Comparison of ENCODE assay signal across 23 mouse cellular contexts in the genomic region with DNA sequence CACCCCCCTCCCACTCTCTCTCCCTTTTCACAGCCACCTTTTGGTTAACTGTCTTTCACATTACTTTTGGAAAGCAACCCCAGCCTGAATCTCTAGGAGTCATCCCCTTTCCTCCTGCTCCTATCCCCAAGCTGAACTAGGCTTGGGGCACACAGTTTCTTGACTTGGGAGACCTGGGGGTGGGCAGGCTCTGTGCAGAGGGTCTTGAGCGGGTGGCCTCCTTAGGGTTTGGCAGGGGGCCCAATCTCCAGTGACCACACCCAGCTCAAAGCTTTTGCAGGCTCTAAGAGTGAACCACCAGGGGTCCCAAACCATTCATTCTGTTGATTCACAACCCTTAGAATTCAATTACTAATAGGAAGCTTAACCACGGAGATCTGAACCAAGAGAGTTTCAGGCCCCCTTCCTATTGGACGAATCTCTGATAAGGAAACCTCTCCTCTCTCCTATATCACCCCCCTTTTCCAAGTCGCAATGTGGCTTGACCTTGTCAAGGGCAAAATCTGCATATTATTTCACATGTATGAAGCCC. TPM values are rescaled to one million over a fixed set of nuclear protein-coding genes. Genes with fewer than 3 reads are reported as not detected.
DNase-seq lines count a peak whose midpoint lies in the region; ATAC-seq lines count a peak whose summit lies in the region.
"Had no signal": no experiment of that assay in that cellular context is flagged by ENCODE, and none has a peak within 500 bp of the region (broad histone marks: within the 10 kb centered on the region; RNA-seq: fewer than 3 reads in every experiment).

No protein-coding gene starts in this region.

- H3K4me1 ChIP-seq in kidney, embryonic 14.5 days (ENCODE audit: control insufficient read depth, insufficient read depth, low read length), result peaks cover 12% of the 10 kb centered on the region
- peaks cover 15% of the 10 kb centered on the region for H3K4me1 ChIP-seq in embryonic facial prominence, embryonic 10.5 days
- H3K4me1 ChIP-seq in limb, embryonic 10.5 days, result peaks cover 50% of the 10 kb centered on the region
- H3K4me1 ChIP-seq in neural tube, embryonic 14.5 days (ENCODE audit: control insufficient read depth, insufficient read depth, low read length), result no peaks in the 10 kb centered on the region; the same call in 1 of the 2 replicates

- peak overlapping the region; percentile 83 for H3K4me2 ChIP-seq in kidney, embryonic 14.5 days (replicated peaks; ENCODE audit: low read depth, low read length)
- H3K4me2 ChIP-seq in neural tube, embryonic 14.5 days (ENCODE audit: low read depth, low read length), result peak overlapping the region; percentile 40; the same call in 1 of the 2 replicates
- H3K4me2 ChIP-seq: hindbrain, embryonic 13.5 days; midbrain, embryonic 12.5 days had no signal

- H3K36me3 ChIP-seq in kidney, embryonic 14.5 days (ENCODE audit: control insufficient read depth, insufficient read depth, low read length), result no peaks in the 10 kb centered on the region
- no peaks in the 10 kb centered on the region for H3K36me3 ChIP-seq in embryonic facial prominence, embryonic 10.5 days (replicated peaks)
- peaks cover 22% of the 10 kb centered on the region for H3K36me3 ChIP-seq in limb, embryonic 10.5 days
- no peaks in the 10 kb centered on the region for H3K36me3 ChIP-seq in neural tube, embryonic 14.5 days (ENCODE audit: control insufficient read depth, insufficient read depth, low read length)
- H3K36me3 ChIP-seq: forebrain, embryonic 10.5 days; hindbrain, embryonic 13.5 days; midbrain, embryonic 12.5 days had no signal

- DNase-seq in kidney, postnatal 36 days, result no peak
- peak; percentile 27 for DNase-seq in embryonic facial prominence, embryonic 10.5 days (ENCODE audit: low spot score)
- DNase-seq in limb, embryonic 10.5 days (ENCODE audit: low spot score), result no peak
- no peak for DNase-seq in lung, adult 18-20 months
- DNase-seq in right cerebral cortex, postnatal 25 days, result no peak
- no peak for DNase-seq in lung, postnatal 25 days (ENCODE audit: low spot score)
- DNase-seq: cerebellum, adult 11 months; heart, adult 18-20 months; layer of hippocampus, postnatal 36 days; left cerebral cortex, postnatal 4 days; lung, adult 2 months had no signal

- no peaks in the 10 kb centered on the region for H3K9me3 ChIP-seq in kidney, embryonic 14.5 days (ENCODE audit: control insufficient read depth, low read length)
- H3K9me3 ChIP-seq in embryonic facial prominence, embryonic 10.5 days, result no peaks in the 10 kb centered on the region
- no peaks in the 10 kb centered on the region for H3K9me3 ChIP-seq in limb, embryonic 10.5 days (replicated peaks)
- H3K9me3 ChIP-seq in neural tube, embryonic 14.5 days (ENCODE audit: control insufficient read depth, low read length), result no peaks in the 10 kb centered on the region
- H3K9me3 ChIP-seq: forebrain, embryonic 10.5 days; hindbrain, embryonic 13.5 days; midbrain, embryonic 12.5 days had no signal

- no peaks in the 10 kb centered on the region; the same call in 1 of the 2 replicates for H3K27me3 ChIP-seq in kidney, embryonic 14.5 days (ENCODE audit: control insufficient read depth, insufficient read depth, low read length)
- peaks cover 100% of the 10 kb centered on the region for H3K27me3 ChIP-seq in embryonic facial prominence, embryonic 10.5 days (replicated peaks; ENCODE audit: low read depth, poor library complexity, severe bottlenecking)
- peaks cover 73% of the 10 kb centered on the region for H3K27me3 ChIP-seq in limb, embryonic 10.5 days (ENCODE audit: low read depth, poor library complexity, severe bottlenecking)
- H3K27me3 ChIP-seq in neural tube, embryonic 14.5 days (ENCODE audit: control insufficient read depth, insufficient read depth, low read length), result peaks cover 29% of the 10 kb centered on the region

- H3K9ac ChIP-seq in kidney, embryonic 14.5 days (ENCODE audit: low read depth, low read length), result peak overlapping the region; percentile 89
- no peak overlapping the region for H3K9ac ChIP-seq in neural tube, embryonic 14.5 days (replicated peaks; ENCODE audit: low read depth, low read length)
- H3K9ac ChIP-seq: hindbrain, embryonic 13.5 days; midbrain, embryonic 12.5 days had no signal

- H3K4me3 ChIP-seq in kidney, embryonic 14.5 days (ENCODE audit: low read length), result peak overlapping the region; percentile 75
- no peak overlapping the region for H3K4me3 ChIP-seq in embryonic facial prominence, embryonic 10.5 days
- H3K4me3 ChIP-seq in limb, embryonic 10.5 days, result peak overlapping the region; percentile 90
- H3K4me3 ChIP-seq in neural tube, embryonic 14.5 days (ENCODE audit: low read depth, low read length), result peak overlapping the region; percentile 30; the same call in 1 of the 2 replicates
- H3K4me3 ChIP-seq: forebrain, embryonic 10.5 days; hindbrain, embryonic 13.5 days; midbrain, embryonic 12.5 days had no signal

- no peak for ATAC-seq in kidney, embryonic 14.5 days (ENCODE audit: low FRiP score, low TSS enrichment)
- no peak for ATAC-seq in neural tube, embryonic 14.5 days (ENCODE audit: low read depth)
- ATAC-seq: CD4-positive, CD25-positive, alpha-beta regulatory T cell, adult 4 months had no signal

- 6% methylated on average over 4 of the region's 4 CpGs for WGBS in kidney, embryonic 14.5 days
- 3% methylated on average over 4 of the region's 4 CpGs for WGBS in embryonic facial prominence, embryonic 10.5 days
- WGBS in limb, embryonic 10.5 days, result 3% methylated on average over 4 of the region's 4 CpGs
- WGBS in neural tube, embryonic 14.5 days, result 7% methylated on average over 4 of the region's 4 CpGs

- peak overlapping the region; percentile 96 for H3K27ac ChIP-seq in kidney, embryonic 14.5 days (ENCODE audit: low read depth, low read length)
- H3K27ac ChIP-seq in embryonic facial prominence, embryonic 10.5 days (replicated peaks), result no peak overlapping the region
- peak overlapping the region; percentile 99 for H3K27ac ChIP-seq in limb, embryonic 10.5 days
- no peak overlapping the region for H3K27ac ChIP-seq in neural tube, embryonic 14.5 days (ENCODE audit: low read depth, low read length)
- H3K27ac ChIP-seq: forebrain, embryonic 10.5 days; hindbrain, embryonic 13.5 days; macrophage; midbrain, embryonic 12.5 days had no signal

RNA-seq across cellular contexts. Expression of a gene that starts 2.2 kb away (rescaled TPM):
- polyA plus RNA-seq in kidney, embryonic 14.5 days (2014; fragmentation: Nextera tagmentation; extraction: Ambion mirVana), result 177 and 186 TPM in 2 replicates
- polyA plus RNA-seq in embryonic facial prominence, embryonic 10.5 days (2016; fragmentation: Nextera tagmentation; extraction: Ambion mirVana), result not detected in 2 replicates
- polyA plus RNA-seq in limb, embryonic 10.5 days (2016; fragmentation: Nextera tagmentation; extraction: Ambion mirVana), result 175 and 195 TPM in 2 replicates
- polyA plus RNA-seq in neural tube, embryonic 14.5 days (2014; fragmentation: Nextera tagmentation; extraction: Ambion mirVana), result 50.5 and 79.4 TPM in 2 replicates
- polyA plus RNA-seq: CD4-positive, CD25-positive, alpha-beta regulatory T cell, adult 4 months; embryonic facial prominence, embryonic 14.5 days; forebrain, embryonic 10.5 days; heart, postnatal 0 days; lung, adult 2 months; macrophage; midbrain, embryonic 12.5 days; small intestine, adult 2 months had no signal

RNA-seq across cellular contexts. Expression of a gene that starts 2.7 kb away (rescaled TPM):
- polyA plus RNA-seq in kidney, embryonic 14.5 days (2014; fragmentation: Nextera tagmentation; extraction: Ambion mirVana), result 27.6 and 35.6 TPM in 2 replicates
- not detected in 2 replicates for polyA plus RNA-seq in embryonic facial prominence, embryonic 10.5 days (2016; fragmentation: Nextera tagmentation; extraction: Ambion mirVana)
- 71.6 and 74.9 TPM in 2 replicates for polyA plus RNA-seq in limb, embryonic 10.5 days (2016; fragmentation: Nextera tagmentation; extraction: Ambion mirVana)
- polyA plus RNA-seq in neural tube, embryonic 14.5 days (2014; fragmentation: Nextera tagmentation; extraction: Ambion mirVana), result 0.09 TPM in 1 of 2 replicates, not detected in the other
- polyA plus RNA-seq: CD4-positive, CD25-positive, alpha-beta regulatory T cell, adult 4 months; embryonic facial prominence, embryonic 14.5 days; forebrain, embryonic 10.5 days; heart, postnatal 0 days; hindbrain, embryonic 13.5 days; large intestine, adult 2 months; lung, adult 2 months; macrophage; midbrain, embryonic 12.5 days; small intestine, adult 2 months; thymus, postnatal 0 days had no signal

RNA-seq across cellular contexts. Expression of a gene that starts 12.0 kb away (rescaled TPM):
- 58.1 and 67.8 TPM in 2 replicates for polyA plus RNA-seq in kidney, embryonic 14.5 days (2014; fragmentation: Nextera tagmentation; extraction: Ambion mirVana)
- not detected in 2 replicates for polyA plus RNA-seq in embryonic facial prominence, embryonic 10.5 days (2016; fragmentation: Nextera tagmentation; extraction: Ambion mirVana)
- polyA plus RNA-seq in limb, embryonic 10.5 days (2016; fragmentation: Nextera tagmentation; extraction: Ambion mirVana), result 95.7 and 123 TPM in 2 replicates
- polyA plus RNA-seq in neural tube, embryonic 14.5 days (2014; fragmentation: Nextera tagmentation; extraction: Ambion mirVana), result 122 and 151 TPM in 2 replicates
- polyA plus RNA-seq: forebrain, embryonic 10.5 days; heart, postnatal 0 days; lung, adult 2 months; midbrain, embryonic 12.5 days; small intestine, adult 2 months had no signal

RNA-seq across cellular contexts. Expression of a gene that starts 17.8 kb away (rescaled TPM):
- not detected in 2 replicates for polyA plus RNA-seq in kidney, embryonic 14.5 days (2014; fragmentation: Nextera tagmentation; extraction: Ambion mirVana)
- polyA plus RNA-seq in embryonic facial prominence, embryonic 10.5 days (2016; fragmentation: Nextera tagmentation; extraction: Ambion mirVana), result not detected in 2 replicates
- polyA plus RNA-seq in limb, embryonic 10.5 days (2016; fragmentation: Nextera tagmentation; extraction: Ambion mirVana), result 2.7 and 11.1 TPM in 2 replicates
- not detected in 2 replicates for polyA plus RNA-seq in neural tube, embryonic 14.5 days (2014; fragmentation: Nextera tagmentation; extraction: Ambion mirVana)
- polyA plus RNA-seq: CD4-positive, CD25-positive, alpha-beta regulatory T cell, adult 4 months; embryonic facial prominence, embryonic 14.5 days; forebrain, embryonic 10.5 days; heart, postnatal 0 days; hindbrain, embryonic 13.5 days; large intestine, adult 2 months; lung, adult 2 months; macrophage; midbrain, embryonic 12.5 days; small intestine, adult 2 months; thymus, postnatal 0 days had no signal

RNA-seq across cellular contexts. Expression of a gene that starts 21.2 kb away (rescaled TPM):
- polyA plus RNA-seq in kidney, embryonic 14.5 days (2014; fragmentation: Nextera tagmentation; extraction: Ambion mirVana), result 19.1 and 19.6 TPM in 2 replicates
- 0.15 TPM in 1 of 2 replicates, not detected in the other for polyA plus RNA-seq in embryonic facial prominence, embryonic 10.5 days (2016; fragmentation: Nextera tagmentation; extraction: Ambion mirVana)
- polyA plus RNA-seq in limb, embryonic 10.5 days (2016; fragmentation: Nextera tagmentation; extraction: Ambion mirVana), result 24.7 and 24.8 TPM in 2 replicates
- 90.8 and 110 TPM in 2 replicates for polyA plus RNA-seq in neural tube, embryonic 14.5 days (2014; fragmentation: Nextera tagmentation; extraction: Ambion mirVana)
- polyA plus RNA-seq: CD4-positive, CD25-positive, alpha-beta regulatory T cell, adult 4 months; forebrain, embryonic 10.5 days; midbrain, embryonic 12.5 days had no signal

Comparison
In these comparisons a context has a peak if more than half of its experiments do, and no peak if none do; other contexts are left out.
1. H3K27ac ChIP-seq: peak in kidney, embryonic 14.5 days (single experiment) and limb, embryonic 10.5 days (single experiment); none in embryonic facial prominence, embryonic 10.5 days (single experiment) and neural tube, embryonic 14.5 days (single experiment).
2. RNA of a gene that starts 2.2 kb away (polyA plus RNA-seq): 175 to 195 TPM in limb, embryonic 10.5 days, 177 to 186 TPM in kidney, embryonic 14.5 days and 50.5 to 79.4 TPM in neural tube, embryonic 14.5 days; not detected in embryonic facial prominence, embryonic 10.5 days; every median in the first group is over 10 times any median in the second.
3. RNA of a gene that starts 2.7 kb away (polyA plus RNA-seq): 71.6 to 74.9 TPM in limb, embryonic 10.5 days and 27.6 to 35.6 TPM in kidney, embryonic 14.5 days; 0.09 TPM in neural tube, embryonic 14.5 days and not detected in embryonic facial prominence, embryonic 10.5 days; every median in the first group is over 10 times any median in the second.
4. RNA of a gene that starts 12.0 kb away (polyA plus RNA-seq): 122 to 151 TPM in neural tube, embryonic 14.5 days, 95.7 to 123 TPM in limb, embryonic 10.5 days and 58.1 to 67.8 TPM in kidney, embryonic 14.5 days; not detected in embryonic facial prominence, embryonic 10.5 days; every median in the first group is over 10 times any median in the second.